Mouse (Mus musculus): ENCODE results near the gene Rbfox1.

- TF ChIP-seq POLR2A (IDR thresholded peaks at IDR 0.05; ENCODE audit: control insufficient read depth, extremely low read depth, insufficient read depth, low read length, poor library complexity): no peak
- TF ChIP-seq CTCF (IDR thresholded peaks at IDR 0.05; ENCODE audit: borderline replicate concordance, control insufficient read depth, extremely low read depth, insufficient read depth, low read length, poor library complexity): no peak
Observed at GRCm38 (mm10) chr16:6119472-6119871, 234.3 kb downstream of the Rbfox1 start.

All from thymus, adult 2 months (tissue).